Mouse (Mus musculus): Measurements from ENCODE around the gene Pecam1. TPM values are rescaled to one million over a fixed set of nuclear protein-coding genes. Genes with fewer than 3 reads are reported as not detected.
"Not testable (repeated sequence)": the region's sequence is repeated elsewhere in the genome, so short reads cannot be mapped to it uniquely, and the experiment has no call there.

Gene Pecam1
- polyA plus RNA-seq, 1 experiment from 2014 or later: 46.8 TPM

DNA sequence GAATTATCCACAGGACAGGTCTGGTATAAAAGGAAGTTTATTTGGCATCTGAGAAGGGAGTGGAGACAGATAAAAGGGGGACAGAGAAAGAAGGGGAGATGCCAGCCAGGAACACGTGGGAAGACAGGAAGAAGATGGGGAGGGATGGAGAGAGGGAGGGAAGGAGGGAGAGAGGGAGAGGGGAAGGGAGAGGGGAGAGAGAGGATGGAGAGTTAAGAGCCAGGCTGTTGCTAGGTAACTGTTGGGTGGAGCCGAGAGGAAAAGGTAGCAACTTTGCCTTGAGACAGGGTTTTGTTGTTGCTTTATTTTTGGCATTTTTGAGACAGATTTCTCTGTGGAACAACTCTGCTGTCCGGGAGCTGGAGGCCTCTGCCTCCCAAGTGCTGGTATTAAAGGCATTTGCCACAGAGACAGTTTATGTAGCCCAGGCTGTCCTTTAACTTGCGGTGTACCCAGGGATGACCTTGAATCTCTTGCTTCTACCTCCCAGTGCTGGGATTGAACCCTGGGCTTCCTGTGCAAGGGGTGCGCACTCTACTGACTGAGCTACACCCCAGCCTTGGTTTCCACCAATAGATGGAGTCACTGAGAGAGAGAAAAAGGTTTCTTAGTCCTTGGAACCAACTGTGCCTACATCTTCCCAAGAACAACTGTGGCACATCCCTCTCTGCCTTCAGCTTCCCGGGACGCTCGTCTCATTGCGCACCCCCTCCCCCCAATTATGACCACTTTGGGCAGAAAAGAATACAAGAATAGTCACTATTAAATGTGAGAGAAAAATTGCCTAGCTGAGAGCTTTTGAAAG is 111.7 kb downstream of the Pecam1 start:
- no peaks in the 10 kb centered on the region for H3K9me3 ChIP-seq (ENCODE audit: control insufficient read depth, low read length)
- peaks cover 4% of the 10 kb centered on the region for H3K4me1 ChIP-seq (ENCODE audit: control insufficient read depth, insufficient read depth, low read length)
- WGBS: 30% methylated on average over 9 of the region's 9 CpGs
- H3K27me3 ChIP-seq (replicated peaks; ENCODE audit: control insufficient read depth, insufficient read depth, low read length): no peaks in the 10 kb centered on the region
- H3K4me2 ChIP-seq (ENCODE audit: low read depth, low read length): no peak overlapping the region
- H3K36me3 ChIP-seq (ENCODE audit: control insufficient read depth, insufficient read depth, low read length): no peaks in the 10 kb centered on the region
- no peak overlapping the region for H3K27ac ChIP-seq (replicated peaks; ENCODE audit: low read depth, low read length)
- no peak overlapping the region for H3K4me3 ChIP-seq (ENCODE audit: low read depth, low read length)
- no peak for ATAC-seq (ENCODE audit: low read depth)
- DNase-seq (ENCODE audit: low spot score): no peak
- no peak overlapping the region for H3K9ac ChIP-seq (ENCODE audit: low read depth, low read length)

DNA sequence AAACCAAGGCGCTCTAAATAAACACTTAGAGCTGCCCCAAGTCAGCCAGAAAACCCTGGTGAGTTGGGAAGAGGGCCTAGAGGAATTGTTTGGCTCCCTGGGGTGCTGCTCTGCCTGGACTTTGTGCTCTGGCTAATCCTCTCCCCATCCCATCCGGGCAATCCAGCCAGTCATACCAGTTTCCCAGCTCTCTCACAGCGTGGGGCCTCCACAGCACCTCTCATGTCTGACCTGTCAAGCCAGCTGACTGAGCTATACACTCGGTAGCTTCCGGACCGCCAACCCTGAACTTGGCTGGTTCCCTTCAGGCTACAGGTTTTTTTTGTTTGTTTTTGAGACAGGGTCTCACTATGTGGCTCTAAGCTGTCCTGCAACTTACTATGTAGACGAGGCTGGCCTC is 112.7 kb downstream of the Pecam1 start:
- H3K36me3 ChIP-seq (ENCODE audit: control insufficient read depth, insufficient read depth, low read length): no peaks in the 10 kb centered on the region
- H3K9me3 ChIP-seq (ENCODE audit: control insufficient read depth, low read length): peaks cover 5% of the 10 kb centered on the region; the same call in 1 of the 2 replicates
- no peak overlapping the region for H3K4me2 ChIP-seq (ENCODE audit: low read depth, low read length)
- no peak overlapping the region for H3K4me3 ChIP-seq (ENCODE audit: low read depth, low read length)
- DNase-seq (ENCODE audit: low spot score) (peak; percentile 70), ATAC-seq (ENCODE audit: low read depth) (peak; percentile 73)
- H3K27ac ChIP-seq (replicated peaks; ENCODE audit: low read depth, low read length): no peak overlapping the region
- no peak overlapping the region for H3K9ac ChIP-seq (ENCODE audit: low read depth, low read length)
- WGBS: 23% methylated on average over 7 of the region's 7 CpGs
- peaks cover 4% of the 10 kb centered on the region for H3K4me1 ChIP-seq (ENCODE audit: control insufficient read depth, insufficient read depth, low read length)
- no peaks in the 10 kb centered on the region for H3K27me3 ChIP-seq (replicated peaks; ENCODE audit: control insufficient read depth, insufficient read depth, low read length)

DNA sequence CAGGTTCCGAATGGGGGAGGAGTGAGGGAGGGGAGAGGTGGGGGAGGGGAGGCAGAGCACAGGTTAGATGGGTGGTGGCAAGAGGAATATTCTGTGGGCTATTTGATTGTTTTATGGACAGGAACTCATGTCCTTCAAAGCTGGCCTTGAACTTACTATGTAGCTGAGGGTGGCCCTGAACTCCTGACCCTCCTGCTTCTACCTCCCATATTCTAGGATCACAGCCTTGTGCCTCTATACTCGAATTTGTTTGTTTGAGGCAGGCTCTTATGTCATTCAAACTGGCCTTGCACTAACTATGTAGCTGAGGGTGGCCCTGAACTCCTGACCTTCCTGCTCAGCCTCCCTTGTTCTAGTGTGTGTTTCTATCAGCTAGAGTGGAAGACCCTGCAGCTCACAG is 114.5 kb downstream of the Pecam1 start:
- DNase-seq (ENCODE audit: low spot score) (no peak), ATAC-seq (ENCODE audit: low read depth) (no peak)
- H3K27me3 ChIP-seq (replicated peaks; ENCODE audit: control insufficient read depth, insufficient read depth, low read length): no peaks in the 10 kb centered on the region
- no peak overlapping the region for H3K9ac ChIP-seq (ENCODE audit: low read depth, low read length)
- H3K27ac ChIP-seq (replicated peaks; ENCODE audit: low read depth, low read length): no peak overlapping the region
- no peak overlapping the region for H3K4me3 ChIP-seq (ENCODE audit: low read depth, low read length)
- H3K36me3 ChIP-seq (ENCODE audit: control insufficient read depth, insufficient read depth, low read length): no peaks in the 10 kb centered on the region
- H3K9me3 ChIP-seq (ENCODE audit: control insufficient read depth, low read length): peaks cover 10% of the 10 kb centered on the region; the same call in 1 of the 2 replicates
- no peak overlapping the region for H3K4me2 ChIP-seq (ENCODE audit: low read depth, low read length)
- H3K4me1 ChIP-seq (ENCODE audit: control insufficient read depth, insufficient read depth, low read length): peaks cover 4% of the 10 kb centered on the region
- 56% methylated on average over 2 of the region's 2 CpGs for WGBS

DNA sequence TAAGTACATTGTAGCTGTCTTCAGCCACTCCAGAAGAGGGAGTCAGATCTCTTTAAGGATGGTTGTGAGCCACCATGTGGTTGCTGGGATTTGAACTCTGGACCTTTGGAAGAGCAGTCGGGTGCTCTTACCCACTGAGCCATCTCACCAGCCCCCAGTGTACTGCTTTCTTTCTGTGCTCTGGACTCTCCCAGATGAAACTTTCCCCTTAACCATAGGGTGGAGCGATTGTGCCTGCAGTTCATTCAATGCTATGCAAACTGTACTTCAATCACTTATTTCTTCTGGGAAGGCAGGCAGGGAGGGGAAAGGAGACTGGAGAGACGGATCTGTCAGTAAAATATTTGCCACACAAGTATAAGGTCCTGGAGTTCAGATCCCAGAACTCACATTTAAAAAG is 116.3 kb downstream of the Pecam1 start:
- WGBS: 87% methylated on average over 3 of the region's 3 CpGs
- H3K4me1 ChIP-seq (ENCODE audit: control insufficient read depth, insufficient read depth, low read length); ATAC-seq (ENCODE audit: low read depth); H3K4me2 ChIP-seq (ENCODE audit: low read depth, low read length); H3K36me3 ChIP-seq (ENCODE audit: control insufficient read depth, insufficient read depth, low read length); H3K27ac ChIP-seq (replicated peaks; ENCODE audit: low read depth, low read length); H3K9ac ChIP-seq (ENCODE audit: low read depth, low read length); DNase-seq (ENCODE audit: low spot score); H3K9me3 ChIP-seq (ENCODE audit: control insufficient read depth, low read length); H3K4me3 ChIP-seq (ENCODE audit: low read depth, low read length); H3K27me3 ChIP-seq (replicated peaks; ENCODE audit: control insufficient read depth, insufficient read depth, low read length): not testable (repeated sequence)

DNA sequence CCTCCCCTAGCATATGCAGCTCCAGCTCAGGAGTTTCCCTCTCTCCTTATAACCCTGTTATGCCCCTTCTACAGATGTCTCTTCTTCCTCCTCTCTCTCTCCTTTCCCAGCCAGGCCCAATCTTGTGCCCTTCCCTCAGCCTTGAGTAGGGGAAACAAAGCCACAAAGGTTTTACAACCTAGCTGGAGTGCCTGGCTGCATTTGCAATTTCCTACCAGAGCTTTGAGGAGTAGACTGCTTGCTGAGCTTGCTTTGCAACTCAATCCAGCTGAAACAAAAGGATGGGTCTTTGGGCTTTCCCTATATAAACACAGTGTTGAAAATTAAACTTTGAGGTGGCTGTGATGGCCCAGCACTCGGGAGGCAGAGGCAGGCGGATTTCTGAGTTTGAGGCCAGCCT is 117.0 kb downstream of the Pecam1 start:
- Histone ChIP-seq H3K9me3 (ENCODE audit: control insufficient read depth, low read length) (peaks cover 10% of the 10 kb centered on the region; the same call in 1 of the 2 replicates), H3K27ac (replicated peaks; ENCODE audit: low read depth, low read length) (no peak overlapping the region), H3K9ac (ENCODE audit: low read depth, low read length) (no peak overlapping the region), H3K36me3 (ENCODE audit: control insufficient read depth, insufficient read depth, low read length) (no peaks in the 10 kb centered on the region), H3K4me3 (ENCODE audit: low read depth, low read length) (no peak overlapping the region), H3K4me1 (ENCODE audit: control insufficient read depth, insufficient read depth, low read length) (no peaks in the 10 kb centered on the region), H3K4me2 (ENCODE audit: low read depth, low read length) (no peak overlapping the region), H3K27me3 (replicated peaks; ENCODE audit: control insufficient read depth, insufficient read depth, low read length) (no peaks in the 10 kb centered on the region)
- WGBS: 89% methylated on average over 2 of the region's 2 CpGs
- no peak for DNase-seq (ENCODE audit: low spot score)
- no peak for ATAC-seq (ENCODE audit: low read depth)

DNA sequence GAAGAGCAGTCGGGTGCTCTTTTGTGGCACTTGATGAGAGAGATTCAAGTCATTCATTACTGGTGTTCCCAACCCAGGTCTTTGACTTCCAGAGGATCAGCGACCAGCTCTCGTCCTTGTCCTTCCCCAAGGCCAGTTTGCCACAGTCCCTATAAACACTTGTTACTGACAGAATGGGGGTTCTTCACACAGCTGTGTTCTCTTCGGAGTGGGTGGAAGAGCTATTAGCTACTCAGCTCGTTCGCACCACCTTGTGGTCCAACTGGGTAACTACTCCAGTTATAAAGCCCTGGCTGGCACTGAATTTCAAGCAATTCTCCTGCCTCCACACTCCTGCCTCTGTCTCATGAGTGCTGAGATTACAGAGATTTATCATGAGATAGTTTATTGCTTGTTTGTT is 122.7 kb downstream of the Pecam1 start:
- Histone ChIP-seq H3K9ac (ENCODE audit: low read depth, low read length) (no peak overlapping the region), H3K4me1 (ENCODE audit: control insufficient read depth, insufficient read depth, low read length) (no peaks in the 10 kb centered on the region)

DNA sequence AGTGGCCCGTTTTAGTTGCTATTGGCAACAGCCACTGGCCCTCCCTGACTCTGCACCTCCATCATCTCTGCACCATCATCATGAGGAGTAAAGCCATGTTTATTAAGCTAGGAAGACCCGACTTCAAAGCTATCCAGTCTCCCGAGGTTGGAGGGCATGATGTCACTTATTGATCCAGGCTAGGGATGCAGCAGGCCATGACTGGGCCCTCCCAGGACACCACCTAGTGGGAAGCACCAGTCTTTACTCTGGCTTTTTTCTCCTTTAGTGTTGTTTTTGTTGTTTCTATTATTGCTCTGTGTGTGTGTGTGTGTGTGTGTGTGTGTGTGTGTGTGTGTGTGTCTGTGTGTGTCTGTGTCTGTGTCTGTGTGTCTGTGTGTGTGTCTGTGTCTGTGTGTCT is 124.9 kb downstream of the Pecam1 start:
- 57% methylated on average over 3 of the region's 3 CpGs for WGBS
- H3K4me2 ChIP-seq (ENCODE audit: low read depth, low read length): no peak overlapping the region
- H3K9me3 ChIP-seq (ENCODE audit: control insufficient read depth, low read length): no peaks in the 10 kb centered on the region
- H3K4me3 ChIP-seq (ENCODE audit: low read depth, low read length): no peak overlapping the region
- no peak overlapping the region for H3K27ac ChIP-seq (replicated peaks; ENCODE audit: low read depth, low read length)
- no peak overlapping the region for H3K9ac ChIP-seq (ENCODE audit: low read depth, low read length)
- no peaks in the 10 kb centered on the region for H3K36me3 ChIP-seq (ENCODE audit: control insufficient read depth, insufficient read depth, low read length)
- no peak for ATAC-seq (ENCODE audit: low read depth)
- DNase-seq (ENCODE audit: low spot score): no peak
- no peaks in the 10 kb centered on the region for H3K4me1 ChIP-seq (ENCODE audit: control insufficient read depth, insufficient read depth, low read length)
- H3K27me3 ChIP-seq (replicated peaks; ENCODE audit: control insufficient read depth, insufficient read depth, low read length): no peaks in the 10 kb centered on the region

More for the DNA sequence above, 122.7 kb downstream of the Pecam1 start:
- DNase-seq (ENCODE audit: low spot score) (peak; percentile 80), ATAC-seq (ENCODE audit: low read depth) (peak; percentile 67; the same call in 1 of the 2 replicates)
- no peaks in the 10 kb centered on the region for H3K36me3 ChIP-seq (ENCODE audit: control insufficient read depth, insufficient read depth, low read length)
- H3K27me3 ChIP-seq (replicated peaks; ENCODE audit: control insufficient read depth, insufficient read depth, low read length): no peaks in the 10 kb centered on the region
- H3K27ac ChIP-seq (replicated peaks; ENCODE audit: low read depth, low read length): no peak overlapping the region
- no peak overlapping the region for H3K4me3 ChIP-seq (ENCODE audit: low read depth, low read length)
- WGBS: 18% methylated on average over 6 of the region's 6 CpGs
- no peak overlapping the region for H3K4me2 ChIP-seq (ENCODE audit: low read depth, low read length)
- H3K9me3 ChIP-seq (ENCODE audit: control insufficient read depth, low read length): peaks cover 5% of the 10 kb centered on the region; the same call in 1 of the 2 replicates

DNA sequence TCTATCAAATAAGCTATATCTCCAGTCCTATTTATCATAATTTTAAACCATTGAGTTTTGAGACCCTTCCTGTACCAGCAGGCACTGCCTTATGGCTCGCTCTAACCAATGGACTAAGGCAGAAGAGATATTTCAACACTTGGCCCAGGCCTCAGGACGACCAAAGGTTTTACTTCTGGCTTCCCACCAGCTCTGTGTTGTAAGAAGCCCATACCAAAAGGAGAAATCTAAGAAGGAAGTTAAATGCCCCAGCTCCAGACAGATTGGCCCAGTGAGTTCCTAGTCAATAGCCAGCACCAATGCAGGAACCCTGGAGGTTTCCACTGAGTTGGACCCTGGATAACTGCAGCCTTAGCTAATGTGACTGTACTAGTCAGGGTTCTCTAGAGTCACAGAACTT is 126.8 kb downstream of the Pecam1 start:
- H3K4me2 ChIP-seq (ENCODE audit: low read depth, low read length): no peak overlapping the region
- H3K27ac ChIP-seq (replicated peaks; ENCODE audit: low read depth, low read length): no peak overlapping the region
- no peak overlapping the region for H3K4me3 ChIP-seq (ENCODE audit: low read depth, low read length)
- DNase-seq (ENCODE audit: low spot score): no peak
- no peak overlapping the region for H3K9ac ChIP-seq (ENCODE audit: low read depth, low read length)
- no peaks in the 10 kb centered on the region for H3K4me1 ChIP-seq (ENCODE audit: control insufficient read depth, insufficient read depth, low read length)
- no peaks in the 10 kb centered on the region for H3K9me3 ChIP-seq (ENCODE audit: control insufficient read depth, low read length)
- no peaks in the 10 kb centered on the region for H3K27me3 ChIP-seq (replicated peaks; ENCODE audit: control insufficient read depth, insufficient read depth, low read length)
- no peaks in the 10 kb centered on the region for H3K36me3 ChIP-seq (ENCODE audit: control insufficient read depth, insufficient read depth, low read length)
- 75% methylated on average over 2 of the region's 2 CpGs for WGBS
- ATAC-seq (ENCODE audit: low read depth): no peak

DNA sequence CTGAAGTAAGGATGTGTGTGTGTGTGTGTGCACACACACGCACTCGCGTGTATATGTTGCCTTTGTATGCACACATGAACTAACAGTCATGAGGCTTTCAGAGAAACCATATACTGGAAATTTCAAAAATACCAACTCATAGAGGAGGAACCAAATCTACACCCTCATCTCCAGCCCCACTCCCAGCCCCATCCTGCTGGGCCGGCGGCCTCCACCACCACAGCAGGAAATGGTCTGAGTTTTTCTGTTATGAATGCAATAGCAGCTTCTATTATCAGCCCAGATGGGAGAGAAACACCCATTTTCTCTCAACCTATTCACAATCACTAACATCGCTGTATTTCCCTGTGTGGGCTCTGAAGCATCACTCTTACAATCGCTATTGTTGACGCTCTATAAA is 128.4 kb downstream of the Pecam1 start:
- no peak overlapping the region for H3K4me3 ChIP-seq (ENCODE audit: low read depth, low read length)
- no peak overlapping the region for H3K27ac ChIP-seq (replicated peaks; ENCODE audit: low read depth, low read length)
- H3K4me1 ChIP-seq (ENCODE audit: control insufficient read depth, insufficient read depth, low read length): no peaks in the 10 kb centered on the region
- WGBS: 87% methylated on average over 8 of the region's 8 CpGs
- H3K9ac ChIP-seq (ENCODE audit: low read depth, low read length): no peak overlapping the region
- no peaks in the 10 kb centered on the region for H3K27me3 ChIP-seq (replicated peaks; ENCODE audit: control insufficient read depth, insufficient read depth, low read length)
- ATAC-seq (ENCODE audit: low read depth) (no peak), DNase-seq (ENCODE audit: low spot score) (no peak)
- no peaks in the 10 kb centered on the region for H3K9me3 ChIP-seq (ENCODE audit: control insufficient read depth, low read length)
- no peaks in the 10 kb centered on the region for H3K36me3 ChIP-seq (ENCODE audit: control insufficient read depth, insufficient read depth, low read length)
- H3K4me2 ChIP-seq (ENCODE audit: low read depth, low read length): no peak overlapping the region

All from embryonic facial prominence, embryonic 14.5 days (tissue).